Mouse (Mus musculus): ENCODE results near the gene Cox6b2.

DNA sequence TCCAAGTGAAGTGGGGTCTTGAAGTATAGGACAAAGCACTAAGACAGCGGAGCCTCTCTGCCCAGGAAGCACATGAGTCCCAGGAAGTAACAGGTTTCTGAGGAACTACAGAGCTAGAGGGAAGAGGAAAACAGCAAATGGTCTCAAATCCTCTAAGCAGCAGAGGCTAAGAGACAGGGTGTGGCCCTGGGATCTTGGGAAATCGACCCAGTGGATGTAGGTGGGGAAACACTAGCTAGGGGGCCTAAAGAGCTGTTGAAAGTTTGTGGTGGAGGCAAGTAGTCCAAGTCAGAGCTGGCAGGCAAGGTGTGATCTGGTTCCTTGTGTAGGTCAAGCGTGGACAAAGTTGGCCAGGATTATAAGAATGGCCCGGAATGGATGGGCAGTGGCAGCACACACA is 4.6 kb downstream of the Cox6b2 start:
- no peak for TF ChIP-seq CTCF (IDR thresholded peaks at IDR 0.05; ENCODE audit: control insufficient read depth, insufficient read depth, insufficient replicate concordance, low read depth, low read length)
- no peak for TF ChIP-seq POLR2A (IDR thresholded peaks at IDR 0.05; ENCODE audit: control insufficient read depth, low read depth, low read length)

Data from testis, adult 2 months (tissue).